Mouse (Mus musculus) neutrophil, adult 5-6 weeks (primary cell): ENCODE data around the gene Trim15. TPM values are rescaled to one million over a fixed set of nuclear protein-coding genes. Genes with fewer than 3 reads are reported as not detected.

Experiments used
- ATAC-seq: fragments of 151-379, 151-347 bp; 2 replicates; pipeline ENCODE4 v1.8.0; 2017; ENCODE audit warnings: mild to moderate bottlenecking, moderate TSS enrichment; ENCODE audit not compliant: insufficient number of reproducible peaks, poor library complexity, low FRiP score, severe bottlenecking; ENCODE audit errors: extremely low read depth
- total RNA-seq: library from RNA; stranded (forward); fragments of 200-1000 nt; gene quantifications from 2 replicates; pipeline ENCODE4 v1.2.3, GENCODE M21; 2017

Trim15 gene
- total RNA-seq, 1 experiment from 2014 or later: not detected

DNA sequence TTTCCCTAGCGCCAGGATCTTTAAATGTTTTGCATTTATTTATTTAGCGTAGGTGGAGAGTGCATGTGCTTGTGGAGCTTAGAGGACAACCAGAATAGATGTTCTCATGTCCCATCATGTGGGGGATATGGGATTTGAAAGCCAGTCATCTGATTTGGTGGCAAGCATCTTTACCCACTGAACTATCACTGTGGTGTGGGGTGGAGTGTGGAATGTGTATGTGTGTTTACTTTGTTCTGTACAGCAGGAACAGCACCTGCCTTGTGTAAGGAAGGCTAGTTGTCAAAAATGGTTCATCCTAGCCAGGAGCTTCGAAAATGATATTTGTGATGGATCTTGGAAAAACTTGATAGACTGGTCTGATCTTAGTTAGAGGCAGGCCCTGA lies 30.6 kb downstream of the Trim15 start:
- ATAC-seq: no peak

- peak; percentile 18; the same call in 1 of the 2 replicates for ATAC-seq
Observed at GRCm38 (mm10) chr17:36835591-36836426, 31.2 kb downstream of the Trim15 start.

DNA sequence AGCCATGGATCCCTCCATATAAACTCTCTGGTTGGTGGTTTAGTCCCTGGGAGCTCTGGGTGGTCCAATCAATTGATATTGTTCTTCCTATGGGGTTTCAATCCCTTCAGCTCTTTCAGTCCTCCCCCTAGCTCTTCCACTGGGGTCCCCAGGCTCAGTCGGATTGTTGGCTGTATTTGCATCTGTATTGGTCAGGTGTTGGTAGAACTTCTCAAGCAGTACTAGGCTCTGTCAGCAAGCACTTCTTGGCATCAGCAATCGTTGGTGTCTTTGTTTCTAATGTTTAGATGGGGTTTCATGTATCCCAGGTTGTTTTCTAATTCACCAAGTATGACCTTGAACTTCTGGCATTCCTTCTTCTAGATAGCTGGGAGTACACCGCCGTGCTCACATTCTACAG lies 34.3 kb downstream of the Trim15 start:
- no peak for ATAC-seq

DNA sequence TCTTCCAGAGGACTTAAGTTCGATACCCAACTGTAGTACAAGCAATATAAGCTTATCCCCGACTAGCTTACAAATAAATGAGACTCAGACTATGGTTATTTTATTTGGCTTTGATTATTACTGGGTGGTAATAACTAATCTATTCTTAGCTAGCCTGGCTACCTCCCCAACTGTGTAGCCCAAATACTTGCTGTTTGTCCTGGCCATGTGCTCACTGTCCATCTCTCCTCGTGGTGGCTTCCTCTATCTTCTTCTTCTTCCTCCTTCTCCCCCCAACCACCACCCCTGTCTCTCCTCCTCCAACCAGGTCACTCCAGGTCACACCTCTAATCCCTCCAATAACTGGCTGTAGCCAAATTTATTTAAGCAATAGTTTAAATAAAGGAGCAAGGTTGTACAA lies 36.5 kb downstream of the Trim15 start:
- no peak for ATAC-seq

DNA sequence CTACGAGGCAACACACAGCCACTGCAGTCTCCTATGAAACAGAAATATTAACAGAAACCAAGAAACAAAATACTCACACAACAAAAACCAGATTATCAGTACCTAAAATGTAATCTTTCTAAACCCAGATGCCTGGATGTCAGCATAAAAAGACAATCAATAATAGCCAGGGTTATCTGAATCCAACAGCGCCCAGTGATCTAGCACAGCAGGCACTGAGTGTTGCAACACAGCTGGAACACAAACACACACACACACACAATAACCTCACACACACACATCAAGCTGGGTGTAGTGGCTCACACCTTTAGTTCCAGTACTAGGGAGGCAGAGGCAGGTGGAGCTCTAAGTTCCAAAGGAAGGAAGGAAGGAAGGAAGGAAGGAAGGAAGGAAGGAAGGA lies 38.5 kb downstream of the Trim15 start:
- ATAC-seq: no peak

GRCm38 (mm10) chr17:36826002-36826401 lies 41.0 kb downstream of the Trim15 start:
- ATAC-seq: peak; percentile 67; the same call in 1 of the 2 replicates

DNA sequence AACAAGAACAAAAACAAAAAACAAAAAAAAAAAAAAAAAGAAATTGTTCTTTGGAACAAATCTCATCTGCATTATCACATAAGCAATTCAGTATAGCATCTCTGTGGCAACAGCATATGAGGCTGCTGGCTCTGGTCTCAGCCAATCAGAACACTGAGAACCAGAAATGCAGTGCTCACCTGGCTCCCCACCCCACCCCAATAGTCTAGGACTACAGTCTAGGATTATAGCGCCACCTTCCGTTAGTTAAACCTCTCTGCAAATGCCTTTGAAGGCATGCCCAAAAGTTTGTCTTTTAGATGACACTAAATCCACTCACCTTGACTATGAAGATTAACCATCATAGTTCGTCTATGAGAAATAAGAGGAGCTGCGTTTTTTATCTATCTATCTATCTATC lies 41.5 kb downstream of the Trim15 start:
- ATAC-seq: peak; percentile 44; the same call in 1 of the 2 replicates

DNA sequence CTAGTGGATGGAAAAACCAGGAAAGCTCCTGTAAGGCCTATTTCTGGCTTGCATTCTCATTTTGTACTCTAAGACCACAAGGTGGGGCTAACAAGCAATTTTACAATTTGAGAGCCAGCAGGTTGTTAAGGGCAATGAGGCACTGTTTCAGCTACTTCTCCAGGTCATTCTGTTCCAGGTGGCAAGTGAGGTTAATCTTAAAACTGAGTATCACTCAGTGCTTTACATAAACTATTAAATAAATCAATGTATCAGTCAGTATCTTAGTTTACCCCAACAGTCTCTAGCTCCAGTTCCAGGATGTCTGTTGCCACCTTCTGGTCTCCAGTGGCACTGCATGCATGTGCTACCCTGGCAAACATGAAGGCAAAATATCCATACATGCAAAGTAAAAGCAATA lies 43.0 kb downstream of the Trim15 start:
- peak; percentile 65 for ATAC-seq

DNA sequence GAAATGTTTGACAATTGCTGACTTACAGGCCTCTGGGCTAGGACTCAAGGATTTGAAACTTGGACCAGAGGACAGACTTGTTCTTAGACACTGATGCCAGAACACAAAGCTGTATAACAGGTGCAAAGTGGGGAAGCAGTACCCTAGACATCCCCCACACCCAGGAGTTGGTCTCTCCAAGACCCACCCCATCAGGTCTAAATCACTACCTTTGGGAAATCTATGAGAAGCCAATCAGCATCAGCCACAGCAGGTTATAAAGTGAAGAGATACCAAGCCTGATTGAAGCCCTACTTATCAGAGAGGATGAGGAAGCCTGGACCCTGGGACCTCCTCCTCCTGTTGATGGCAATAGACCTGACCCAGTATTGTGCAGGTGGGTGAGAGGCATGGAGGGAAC lies 55.1 kb downstream of the Trim15 start, which contains the start of gene H2-M10.6:
TSS of gene H2-M10.6 (plus strand) at position 301 of the 400 bp plus-strand sequence.
- ATAC-seq: no peak

Other genes starting within 250 kb of the Trim15 start
- gene H2-M9, start 224.5 kb downstream of the Trim15 start, total RNA-seq: not detected in 2 replicates
- gene H2-M1, start 195.0 kb downstream of the Trim15 start, total RNA-seq: not detected in 2 replicates
- not detected in 2 replicates for gene H2-M10.5, start 94.3 kb downstream of the Trim15 start, total RNA-seq
- not detected in 2 replicates for gene H2-M10.6, start 55.0 kb downstream of the Trim15 start, total RNA-seq
- 81.9 and 95.2 TPM in 2 replicates for gene Trim26, start 30.1 kb downstream of the Trim15 start, total RNA-seq
- 4.7 and 6.0 TPM in 2 replicates for gene Trim10, start 2.4 kb upstream of the Trim15 start, total RNA-seq
- not detected in 2 replicates for gene Trim40, start 22.9 kb upstream of the Trim15 start, total RNA-seq
- gene Trim31, start 30.9 kb upstream of the Trim15 start, total RNA-seq: not detected in 2 replicates
- gene Rnf39, start 75.7 kb upstream of the Trim15 start, total RNA-seq: 0.98 and 1.2 TPM in 2 replicates
- 91.1 and 104 TPM in 2 replicates for gene Ppp1r11, start 84.5 kb upstream of the Trim15 start, total RNA-seq
- 28.3 and 34.6 TPM in 2 replicates for gene Znrd1, start 91.3 kb upstream of the Trim15 start, total RNA-seq
- 6.0 and 6.1 TPM in 2 replicates for gene Znrd1as, start 91.4 kb upstream of the Trim15 start, total RNA-seq
- 0.58 TPM in 1 of 2 replicates, not detected in the other for gene 2410137M14Rik, start 114.0 kb upstream of the Trim15 start, total RNA-seq
- gene H2-M5, start 122.3 kb upstream of the Trim15 start, total RNA-seq: not detected in 2 replicates
- not detected in 2 replicates for gene Zfp57, start 134.0 kb upstream of the Trim15 start, total RNA-seq
- gene Mog, start 156.2 kb upstream of the Trim15 start, total RNA-seq: not detected in 2 replicates
- gene Gabbr1, start 178.8 kb upstream of the Trim15 start, total RNA-seq: 34.7 and 38.2 TPM in 2 replicates
- gene Olfr90, start 221.3 kb upstream of the Trim15 start, total RNA-seq: 0.12 TPM in 1 of 2 replicates, not detected in the other
- not detected in 2 replicates for gene Olfr91, start 231.1 kb upstream of the Trim15 start, total RNA-seq